Mouse (Mus musculus): ENCODE data around the gene Fcnb. TPM values are rescaled to one million over a fixed set of nuclear protein-coding genes. Genes with fewer than 3 reads are reported as not detected.

Fcnb gene
- not detected in 2 replicates for polyA plus RNA-seq (2015; fragmentation: Nextera tagmentation; extraction: Ambion mirVana)

GRCm38 (mm10) chr2:28084768-28085167, at the start of gene Fcnb:
Gene Fcnb, minus strand, starts transcription at chr2:28084885.

Other genes starting within 250 kb of the Fcnb start
- gene Col5a1, start 198.5 kb downstream of the Fcnb start, polyA plus RNA-seq (2015; fragmentation: Nextera tagmentation; extraction: Ambion mirVana): 139 and 167 TPM in 2 replicates
- 14.5 and 15.1 TPM in 2 replicates for gene Olfm1, start 108.1 kb upstream of the Fcnb start, polyA plus RNA-seq (2015; fragmentation: Nextera tagmentation; extraction: Ambion mirVana)